Comparison of ENCODE assay signal across 8 mouse cellular contexts in the genomic region with DNA sequence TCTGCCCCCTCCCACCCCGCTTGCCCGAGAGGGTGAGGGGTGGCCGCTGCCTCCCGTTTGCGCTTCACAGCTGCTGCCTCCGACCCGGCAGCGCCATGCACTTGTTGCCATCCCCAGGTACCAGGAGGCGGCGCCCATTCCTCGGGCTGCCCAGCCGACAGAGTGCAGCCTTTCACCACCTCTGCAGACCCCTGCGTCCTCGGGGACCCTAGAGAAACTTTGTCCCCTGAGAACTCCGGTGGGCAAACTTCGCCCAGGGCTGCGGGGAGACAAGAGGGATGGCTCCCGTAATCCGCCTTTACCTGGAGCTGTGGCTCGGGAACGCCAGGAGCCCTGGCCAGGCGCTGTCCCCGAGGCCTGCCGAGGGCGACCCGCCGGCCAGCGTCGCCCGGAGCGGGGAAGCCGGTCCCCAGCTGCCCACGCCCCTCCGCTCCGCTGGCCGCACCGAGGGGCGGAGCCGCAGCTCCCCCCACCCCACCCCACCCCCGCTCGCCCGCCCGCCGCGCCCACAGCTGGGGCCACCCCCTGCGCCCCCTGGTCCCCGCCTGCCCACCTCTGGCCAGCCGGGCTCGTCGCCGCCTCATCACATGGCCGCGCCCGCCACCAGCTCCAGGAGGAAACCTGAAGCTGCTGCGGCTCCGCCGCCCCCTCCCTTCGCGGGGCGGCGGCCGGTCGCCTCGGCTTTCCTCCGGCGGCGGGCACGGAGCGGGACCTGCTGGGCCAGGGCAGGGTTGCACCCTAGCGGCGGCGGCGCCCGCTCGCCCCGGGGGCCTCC. TPM values are rescaled to one million over a fixed set of nuclear protein-coding genes. Genes with fewer than 3 reads are reported as not detected.
DNase-seq lines count a peak whose midpoint lies in the region; ATAC-seq and TF ChIP-seq lines count a peak whose summit lies in the region.

A gene (minus strand): TSS at position 669 of the 775 bp plus-strand sequence.

- H3K4me1 ChIP-seq in cerebellum, adult 2 months (ENCODE audit: control insufficient read depth, insufficient read depth, low read length): peaks cover 8% of the 10 kb centered on the region
- peaks cover 27% of the 10 kb centered on the region for H3K4me1 ChIP-seq in hindbrain, embryonic 10.5 days (replicated peaks)
- H3K4me1 ChIP-seq in lung, postnatal 0 days (ENCODE audit: insufficient read depth, low read depth, low read length): no peaks in the 10 kb centered on the region

- ATAC-seq in frontal cortex, adult (ENCODE audit: low TSS enrichment): peak; percentile 80
- ATAC-seq in lung, postnatal 0 days: peak; percentile 92

- TF ChIP-seq EP300 in lung, postnatal 0 days (IDR thresholded peaks at IDR 0.05): no peak

- H3K36me3 ChIP-seq in hindbrain, embryonic 10.5 days: no peaks in the 10 kb centered on the region
- H3K36me3 ChIP-seq in lung, postnatal 0 days (ENCODE audit: insufficient read depth, low read length): no peaks in the 10 kb centered on the region

- no peaks in the 10 kb centered on the region for H3K9me3 ChIP-seq in hindbrain, embryonic 10.5 days
- H3K9me3 ChIP-seq in lung, postnatal 0 days (ENCODE audit: low read length): no peaks in the 10 kb centered on the region

- no peak for TF ChIP-seq POLR2A in cerebellum, adult 2 months (IDR thresholded peaks at IDR 0.05; ENCODE audit: borderline replicate concordance, insufficient read depth, low read length)

- under 1% methylated on average over 63 of the region's 76 CpGs for WGBS in cerebellum, adult 2 months
- WGBS in hindbrain, embryonic 10.5 days: under 1% methylated on average over 75 of the region's 76 CpGs
- 2% methylated on average over 44 of the region's 76 CpGs for WGBS in lung, postnatal 0 days

- peak; percentile 27 for DNase-seq in ES-CJ7 (ENCODE audit: low read depth, low spot score)
- peak; percentile 30 to 45 for DNase-seq in cerebellum, adult 2 months
- DNase-seq in hindbrain, embryonic 10.5 days (ENCODE audit: low spot score): peak; percentile 77
- DNase-seq in layer of hippocampus, postnatal 14 days (ENCODE audit: low spot score in 2 of 2): peak; percentile 33 to 46
- peak; percentile 86 for DNase-seq in lung, postnatal 0 days (ENCODE audit: low spot score)
- DNase-seq in retina, embryonic 14.5 days (ENCODE audit: low spot score): peak; percentile 79
- DNase-seq in thymus, postnatal 36 days: peak; percentile 43 to 50

- H3K4me2 ChIP-seq in lung, postnatal 0 days (replicated peaks; ENCODE audit: low read depth, low read length): peak within 1 kb of the TSS; percentile 89

- TF ChIP-seq CTCF in cerebellum, adult 2 months (IDR thresholded peaks at IDR 0.05; ENCODE audit: borderline replicate concordance, insufficient read depth, low read depth, low read length): no peak
- TF ChIP-seq CTCF in lung, postnatal 0 days (IDR thresholded peaks at IDR 0.05): peak; percentile 69

- H3K4me3 ChIP-seq in cerebellum, adult 2 months (replicated peaks; ENCODE audit: insufficient read depth, low read depth, low read length): peak within 1 kb of the TSS; percentile 44
- peak within 1 kb of the TSS; percentile 71 for H3K4me3 ChIP-seq in hindbrain, embryonic 10.5 days
- H3K4me3 ChIP-seq in lung, postnatal 0 days (ENCODE audit: low read depth, low read length): peak within 1 kb of the TSS; percentile 54

- H3K27ac ChIP-seq in cerebellum, adult 2 months (ENCODE audit: insufficient read depth, low read length): no peak within 1 kb of the TSS
- H3K27ac ChIP-seq in hindbrain, embryonic 10.5 days: peak within 1 kb of the TSS; percentile 90
- peak within 1 kb of the TSS; percentile 87 for H3K27ac ChIP-seq in lung, postnatal 0 days (ENCODE audit: low read length)

- H3K27me3 ChIP-seq in cerebellum, adult 2 months (ENCODE audit: control insufficient read depth, insufficient read depth, low read length): no peaks in the 10 kb centered on the region
- peaks cover 24% of the 10 kb centered on the region for H3K27me3 ChIP-seq in hindbrain, embryonic 10.5 days (ENCODE audit: insufficient read depth, poor library complexity, severe bottlenecking)
- H3K27me3 ChIP-seq in lung, postnatal 0 days (replicated peaks; ENCODE audit: insufficient read depth, low read length): no peaks in the 10 kb centered on the region

- H3K9ac ChIP-seq in lung, postnatal 0 days (replicated peaks; ENCODE audit: low read depth): peak within 1 kb of the TSS; percentile 41

RNA-seq across cellular contexts. Expression of the gene that starts here (rescaled TPM):
- 6.5 and 8.7 TPM in 2 replicates for polyA plus RNA-seq in cerebellum, adult 2 months (2012; rRNA removed)
- polyA plus RNA-seq in hindbrain, embryonic 10.5 days (2016; fragmentation: Nextera tagmentation; extraction: Ambion mirVana): 8.6 and 10.6 TPM in 2 replicates
- total RNA-seq in layer of hippocampus, postnatal 14 days (2021): 10 to 100 TPM; 90.3 to 96.4 TPM
- 42.9 and 53.0 TPM in 2 replicates for polyA plus RNA-seq in lung, postnatal 0 days (2015; fragmentation: Nextera tagmentation; extraction: Ambion mirVana)

Comparison
In these comparisons a context has a peak if more than half of its experiments do, and no peak if none do; other contexts are left out.
1. DNase-seq: peak in every context shown above with its lines; median percentile 86 in lung, postnatal 0 days; 79 in retina, embryonic 14.5 days; 77 in hindbrain, embryonic 10.5 days; 46 in thymus, postnatal 36 days; 40 in layer of hippocampus, postnatal 14 days; 38 in cerebellum, adult 2 months; 27 in ES-CJ7.